Mouse (Mus musculus): ENCODE data around the gene Rdh1. TPM values are rescaled to one million over a fixed set of nuclear protein-coding genes. Genes with fewer than 3 reads are reported as not detected.

The Rdh1 gene
- polyA plus RNA-seq, 1 experiment from 2014 or later = 0.04 TPM

DNA sequence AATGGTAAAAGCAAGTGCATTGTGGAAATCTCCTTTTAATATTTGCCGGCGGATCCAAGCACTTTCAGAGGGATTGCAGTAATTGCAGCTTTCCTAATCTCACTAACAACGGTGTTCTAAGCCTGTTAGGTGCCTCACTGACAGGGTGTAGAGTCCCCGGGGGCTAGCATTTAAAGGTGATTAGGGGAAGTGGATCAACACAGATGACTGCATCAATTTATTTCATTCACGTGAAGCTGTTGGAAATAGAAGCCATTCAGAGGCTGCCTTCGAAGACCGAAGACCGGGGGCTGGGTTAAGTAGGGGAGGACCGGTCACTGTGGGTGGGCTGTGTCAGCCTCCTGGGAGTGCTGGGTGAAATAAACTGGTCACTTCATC is 28.6 kb upstream of the Rdh1 start:
- Histone ChIP-seq H3K9me3 (ENCODE audit: control insufficient read depth, low read length) (no peaks in the 10 kb centered on the region), H3K9ac (ENCODE audit: low read depth, low read length) (no peak overlapping the region), H3K4me1 (ENCODE audit: control insufficient read depth, insufficient read depth, low read depth, low read length) (peaks cover 2% of the 10 kb centered on the region; the same call in 1 of the 2 replicates), H3K27ac (ENCODE audit: low read depth, low read length) (no peak overlapping the region), H3K4me2 (ENCODE audit: low read length) (no peak overlapping the region), H3K4me3 (ENCODE audit: low read length) (no peak overlapping the region), H3K27me3 (replicated peaks; ENCODE audit: control insufficient read depth, insufficient read depth, low read length) (no peaks in the 10 kb centered on the region), H3K36me3 (ENCODE audit: control insufficient read depth, insufficient read depth, low read length) (no peaks in the 10 kb centered on the region)
- ATAC-seq = no peak
- 28% methylated on average over 9 of the region's 9 CpGs for WGBS

DNA sequence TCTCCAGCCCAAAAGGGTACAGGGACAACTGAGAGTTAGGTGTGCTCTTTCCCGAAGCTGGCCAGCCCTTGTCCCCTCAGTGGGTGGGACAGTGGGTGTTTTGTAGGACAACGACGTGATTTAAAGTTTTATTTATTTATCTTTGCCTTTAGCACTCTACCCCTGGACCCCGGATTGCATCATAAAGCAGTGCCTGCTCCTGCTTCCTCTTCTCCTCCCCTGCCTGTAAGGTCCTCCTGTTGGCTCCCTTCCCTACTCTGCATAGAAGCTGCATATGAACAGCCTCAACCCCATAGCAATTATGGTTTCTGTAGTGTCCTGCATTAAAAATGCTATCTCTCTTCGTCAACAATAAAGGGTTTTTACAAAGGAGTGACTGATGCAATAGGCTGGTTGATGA is 28.1 kb upstream of the Rdh1 start:
- peaks cover 2% of the 10 kb centered on the region; the same call in 1 of the 2 replicates for H3K4me1 ChIP-seq (ENCODE audit: control insufficient read depth, insufficient read depth, low read depth, low read length)
- ATAC-seq = no peak
- H3K27me3 ChIP-seq (replicated peaks; ENCODE audit: control insufficient read depth, insufficient read depth, low read length) = no peaks in the 10 kb centered on the region
- no peak overlapping the region for H3K9ac ChIP-seq (ENCODE audit: low read depth, low read length)
- no peaks in the 10 kb centered on the region for H3K9me3 ChIP-seq (ENCODE audit: control insufficient read depth, low read length)
- H3K27ac ChIP-seq (ENCODE audit: low read depth, low read length) = no peak overlapping the region
- no peaks in the 10 kb centered on the region for H3K36me3 ChIP-seq (ENCODE audit: control insufficient read depth, insufficient read depth, low read length)
- WGBS = 41% methylated on average over 5 of the region's 5 CpGs
- H3K4me3 ChIP-seq (ENCODE audit: low read length) = no peak overlapping the region
- H3K4me2 ChIP-seq (ENCODE audit: low read length) = no peak overlapping the region

DNA sequence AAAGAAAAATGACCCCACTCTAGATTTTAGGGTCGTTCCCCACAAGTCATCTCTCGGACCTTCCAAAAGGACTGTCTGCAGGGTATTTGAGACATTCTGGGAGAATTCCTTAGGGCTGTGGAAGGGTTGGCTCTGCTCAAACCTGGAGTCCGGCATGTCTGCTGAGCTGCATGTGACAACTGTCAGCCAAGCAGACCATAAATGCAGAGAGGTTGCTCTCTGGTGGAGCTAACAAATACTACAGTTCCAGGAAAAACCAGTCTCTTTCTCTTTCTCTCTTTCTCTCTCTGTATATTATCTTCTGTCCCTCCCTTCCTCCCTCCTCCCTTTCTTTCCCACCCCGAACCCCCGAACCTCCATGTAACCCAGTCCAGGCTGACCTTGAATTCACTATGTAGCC is 25.1 kb upstream of the Rdh1 start:
- Histone ChIP-seq H3K9ac (ENCODE audit: low read depth, low read length) (no peak overlapping the region), H3K27ac (ENCODE audit: low read depth, low read length) (no peak overlapping the region), H3K9me3 (ENCODE audit: control insufficient read depth, low read length) (no peaks in the 10 kb centered on the region), H3K4me2 (ENCODE audit: low read length) (no peak overlapping the region), H3K4me3 (ENCODE audit: low read length) (no peak overlapping the region), H3K36me3 (ENCODE audit: control insufficient read depth, insufficient read depth, low read length) (no peaks in the 10 kb centered on the region), H3K27me3 (replicated peaks; ENCODE audit: control insufficient read depth, insufficient read depth, low read length) (no peaks in the 10 kb centered on the region), H3K4me1 (ENCODE audit: control insufficient read depth, insufficient read depth, low read depth, low read length) (peaks cover 2% of the 10 kb centered on the region; the same call in 1 of the 2 replicates)
- no peak for ATAC-seq
- 53% methylated on average over 5 of the region's 5 CpGs for WGBS

DNA sequence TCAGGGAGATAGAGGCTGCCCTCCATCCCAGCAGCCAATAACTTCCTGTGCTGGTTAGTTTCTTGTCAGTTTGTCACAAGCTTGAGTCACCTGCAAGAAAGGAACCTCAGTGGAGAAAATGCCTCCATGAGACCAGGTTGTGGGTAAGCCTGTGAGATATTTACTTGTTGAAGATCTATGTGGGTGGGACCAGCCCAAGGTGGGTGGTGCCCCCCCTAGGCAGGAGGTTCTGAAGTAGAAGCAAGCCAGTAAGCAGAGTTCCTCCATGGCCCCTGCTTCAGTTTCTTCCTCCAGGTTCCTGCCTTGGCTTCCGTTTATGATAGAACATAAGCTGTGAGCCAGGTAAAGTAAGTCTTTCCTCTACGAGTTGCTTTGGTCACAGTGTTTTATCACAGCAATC is 23.3 kb upstream of the Rdh1 start:
- H3K4me1 ChIP-seq (ENCODE audit: control insufficient read depth, insufficient read depth, low read depth, low read length) = peaks cover 10% of the 10 kb centered on the region
- H3K4me3 ChIP-seq (ENCODE audit: low read length) = no peak overlapping the region
- no peak for ATAC-seq
- no peaks in the 10 kb centered on the region for H3K9me3 ChIP-seq (ENCODE audit: control insufficient read depth, low read length)
- H3K9ac ChIP-seq (ENCODE audit: low read depth, low read length) = no peak overlapping the region
- H3K27me3 ChIP-seq (replicated peaks; ENCODE audit: control insufficient read depth, insufficient read depth, low read length) = no peaks in the 10 kb centered on the region
- no peaks in the 10 kb centered on the region for H3K36me3 ChIP-seq (ENCODE audit: control insufficient read depth, insufficient read depth, low read length)
- 84% methylated on average over 2 of the region's 2 CpGs for WGBS
- H3K27ac ChIP-seq (ENCODE audit: low read depth, low read length) = no peak overlapping the region
- no peak overlapping the region for H3K4me2 ChIP-seq (ENCODE audit: low read length)

DNA sequence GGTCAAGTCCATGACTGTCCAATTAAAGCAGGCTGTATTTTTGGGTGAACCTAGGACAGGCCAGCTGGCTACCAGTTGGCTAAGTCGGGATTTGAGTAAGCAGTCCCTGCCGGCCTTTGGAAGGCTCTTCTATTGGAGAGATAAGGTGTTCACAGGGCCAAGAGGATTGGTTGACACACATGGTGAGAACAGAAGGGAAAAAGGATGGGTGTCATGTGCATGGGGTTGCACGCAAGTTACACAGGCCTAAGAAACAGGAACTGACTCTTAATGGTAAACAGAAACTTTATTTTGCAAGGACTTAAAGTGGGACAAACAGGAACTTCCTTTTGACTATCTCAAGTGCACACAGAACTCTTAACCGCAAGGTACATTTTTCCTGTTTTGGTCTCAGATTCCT is 22.6 kb upstream of the Rdh1 start:
- H3K4me2 ChIP-seq (ENCODE audit: low read length) = no peak overlapping the region
- H3K9ac ChIP-seq (ENCODE audit: low read depth, low read length) = no peak overlapping the region
- H3K9me3 ChIP-seq (ENCODE audit: control insufficient read depth, low read length) = no peaks in the 10 kb centered on the region
- 75% methylated on average over 4 of the region's 4 CpGs for WGBS
- no peak for ATAC-seq
- H3K4me1 ChIP-seq (ENCODE audit: control insufficient read depth, insufficient read depth, low read depth, low read length) = peaks cover 10% of the 10 kb centered on the region
- no peaks in the 10 kb centered on the region for H3K27me3 ChIP-seq (replicated peaks; ENCODE audit: control insufficient read depth, insufficient read depth, low read length)
- H3K4me3 ChIP-seq (ENCODE audit: low read length) = no peak overlapping the region
- peaks cover 4% of the 10 kb centered on the region; the same call in 1 of the 2 replicates for H3K36me3 ChIP-seq (ENCODE audit: control insufficient read depth, insufficient read depth, low read length)
- H3K27ac ChIP-seq (ENCODE audit: low read depth, low read length) = no peak overlapping the region

DNA sequence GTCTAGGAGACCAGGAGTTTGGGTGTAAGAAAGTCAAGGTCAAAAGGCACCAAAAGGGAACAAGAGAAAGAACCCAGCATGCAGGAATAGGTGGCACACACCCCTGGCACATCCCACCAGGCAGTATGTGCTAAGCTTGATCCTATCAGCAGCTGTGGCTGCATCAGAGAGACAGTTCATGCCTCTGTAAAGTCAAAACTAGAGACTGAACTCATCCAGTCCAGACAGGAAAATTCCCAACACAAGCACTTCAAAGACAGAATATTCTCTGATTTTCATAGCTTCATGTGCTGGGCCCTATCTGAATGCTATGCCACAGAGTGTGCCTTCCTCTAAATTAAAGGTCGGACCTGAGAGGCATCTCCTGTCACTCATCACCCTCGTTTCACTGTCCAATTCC is 22.0 kb upstream of the Rdh1 start:
- Histone ChIP-seq H3K9me3 (ENCODE audit: control insufficient read depth, low read length) (no peaks in the 10 kb centered on the region), H3K27ac (ENCODE audit: low read depth, low read length) (no peak overlapping the region), H3K36me3 (ENCODE audit: control insufficient read depth, insufficient read depth, low read length) (peaks cover 9% of the 10 kb centered on the region), H3K9ac (ENCODE audit: low read depth, low read length) (no peak overlapping the region), H3K4me1 (ENCODE audit: control insufficient read depth, insufficient read depth, low read depth, low read length) (peaks cover 10% of the 10 kb centered on the region), H3K4me3 (ENCODE audit: low read length) (no peak overlapping the region), H3K27me3 (replicated peaks; ENCODE audit: control insufficient read depth, insufficient read depth, low read length) (no peaks in the 10 kb centered on the region), H3K4me2 (ENCODE audit: low read length) (no peak overlapping the region)
- no peak for ATAC-seq
- WGBS = 27% methylated on average over 2 of the region's 2 CpGs

DNA sequence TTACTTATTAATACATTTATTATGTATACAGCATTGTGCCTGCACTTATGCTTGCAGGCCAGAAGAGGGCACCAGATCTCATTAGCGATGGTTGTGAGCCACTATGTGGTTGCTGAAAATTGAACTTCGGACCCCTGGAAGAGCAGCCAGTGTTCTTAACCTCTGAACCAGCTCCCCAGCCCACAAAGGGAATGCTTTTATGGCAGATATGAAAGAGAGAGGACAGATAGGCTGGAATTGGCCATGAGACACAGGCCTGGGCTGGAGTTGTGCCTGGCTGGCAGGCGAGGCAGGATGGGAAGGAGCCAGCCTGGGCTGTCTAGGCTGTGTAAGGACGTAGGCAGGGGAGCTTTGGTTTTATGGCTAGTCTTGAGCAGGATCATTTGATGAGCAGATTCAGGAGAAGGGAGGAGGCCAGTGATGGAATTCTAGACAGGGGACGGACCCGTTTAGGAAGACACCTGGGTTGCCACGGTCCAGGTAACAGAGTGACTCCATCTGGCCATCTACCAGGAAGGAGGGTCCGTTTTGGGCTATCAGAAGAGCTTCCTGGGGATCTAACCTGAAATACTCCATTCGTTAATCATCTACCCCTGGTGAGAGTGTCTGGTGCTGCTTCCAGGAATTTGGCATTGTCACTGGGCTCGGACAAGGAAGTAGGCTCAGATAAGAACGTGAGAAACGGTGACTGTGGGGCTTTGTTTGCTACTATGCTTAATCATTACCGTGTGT is 21.2 kb upstream of the Rdh1 start:
- Histone ChIP-seq H3K9me3 (ENCODE audit: control insufficient read depth, low read length) (no peaks in the 10 kb centered on the region), H3K4me1 (ENCODE audit: control insufficient read depth, insufficient read depth, low read depth, low read length) (peaks cover 10% of the 10 kb centered on the region), H3K27me3 (replicated peaks; ENCODE audit: control insufficient read depth, insufficient read depth, low read length) (no peaks in the 10 kb centered on the region), H3K4me3 (ENCODE audit: low read length) (no peak overlapping the region), H3K9ac (ENCODE audit: low read depth, low read length) (no peak overlapping the region), H3K36me3 (ENCODE audit: control insufficient read depth, insufficient read depth, low read length) (peaks cover 17% of the 10 kb centered on the region), H3K27ac (ENCODE audit: low read depth, low read length) (no peak overlapping the region), H3K4me2 (ENCODE audit: low read length) (peak overlapping the region; percentile 67; the same call in 1 of the 2 replicates)
- 46% methylated on average over 13 of the region's 13 CpGs for WGBS
- no peak for ATAC-seq

DNA sequence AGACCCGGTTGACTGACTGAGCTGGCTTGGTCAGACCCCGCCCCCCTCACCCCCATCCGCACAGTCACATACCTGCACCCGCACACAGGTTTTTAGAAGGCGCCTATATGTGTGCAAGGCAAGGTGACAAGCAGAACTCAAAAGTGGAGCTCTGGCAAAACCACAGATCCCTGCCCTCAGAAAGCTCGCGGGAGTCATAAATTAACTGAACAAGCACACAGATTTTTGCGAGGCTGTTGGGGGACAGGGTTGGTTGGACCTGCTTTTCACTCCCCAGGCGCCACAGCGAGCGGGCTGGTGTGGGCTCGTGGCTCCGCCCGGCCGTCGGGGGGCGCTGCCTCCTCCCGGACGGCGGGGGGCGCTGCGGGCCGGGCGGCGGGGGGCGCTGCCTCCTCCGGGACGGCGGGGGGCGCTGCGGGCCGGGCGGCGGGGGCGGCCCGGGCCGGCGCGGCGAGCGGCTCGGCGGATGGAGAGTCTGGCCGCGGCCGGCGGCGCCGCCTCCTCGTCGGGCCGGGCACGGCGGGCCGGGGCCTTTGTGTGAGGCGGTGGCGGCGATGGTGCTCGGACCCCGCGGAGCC is 20.3 kb upstream of the Rdh1 start, which contains the start of gene Zbtb39:
Gene Zbtb39, plus strand, starts transcription at position 456 of the 578 bp plus-strand sequence.
- H3K36me3 ChIP-seq (ENCODE audit: control insufficient read depth, insufficient read depth, low read length) = peaks cover 25% of the 10 kb centered on the region
- peaks cover 10% of the 10 kb centered on the region for H3K4me1 ChIP-seq (ENCODE audit: control insufficient read depth, insufficient read depth, low read depth, low read length)
- WGBS = 2% methylated on average over 20 of the region's 61 CpGs
- peak within 1 kb of the TSS; percentile 67 for H3K4me2 ChIP-seq (ENCODE audit: low read length)
- H3K27ac ChIP-seq (ENCODE audit: low read depth, low read length) = peak within 1 kb of the TSS; percentile 81
- H3K4me3 ChIP-seq (ENCODE audit: low read length) = peak within 1 kb of the TSS; percentile 92
- peak; percentile 90 for ATAC-seq
- H3K27me3 ChIP-seq (replicated peaks; ENCODE audit: control insufficient read depth, insufficient read depth, low read length) = no peaks in the 10 kb centered on the region
- peak within 1 kb of the TSS; percentile 98 for H3K9ac ChIP-seq (ENCODE audit: low read depth, low read length)
- no peaks in the 10 kb centered on the region for H3K9me3 ChIP-seq (ENCODE audit: control insufficient read depth, low read length)

DNA sequence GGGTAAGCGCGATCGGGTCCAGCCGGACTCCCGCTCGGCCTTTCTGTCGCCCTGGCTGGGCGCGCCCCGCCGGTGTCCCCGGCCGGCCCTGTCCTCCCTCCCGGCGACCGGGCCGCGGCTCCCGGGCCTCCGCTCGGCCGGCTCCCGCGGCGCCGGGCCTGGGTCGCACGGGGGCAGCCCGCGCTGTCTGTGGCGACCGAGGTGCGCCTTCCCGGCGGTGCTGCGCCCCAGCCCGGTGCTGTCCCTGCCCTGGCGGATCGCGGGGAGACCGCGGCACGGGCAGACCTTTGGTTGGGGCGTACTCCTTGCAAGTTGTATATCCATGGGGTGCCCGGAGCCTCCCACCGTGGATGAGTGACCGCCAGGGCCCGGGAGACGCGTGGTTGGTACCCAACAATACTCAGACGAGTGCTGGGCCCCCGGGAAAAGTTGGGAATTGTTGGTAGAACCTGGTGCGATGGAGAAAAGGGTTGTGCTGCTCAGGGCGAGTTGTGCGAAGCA is 19.8 kb upstream of the Rdh1 start:
- Histone ChIP-seq H3K4me1 (ENCODE audit: control insufficient read depth, insufficient read depth, low read depth, low read length) (peaks cover 10% of the 10 kb centered on the region), H3K9me3 (ENCODE audit: control insufficient read depth, low read length) (no peaks in the 10 kb centered on the region), H3K36me3 (ENCODE audit: control insufficient read depth, insufficient read depth, low read length) (peaks cover 30% of the 10 kb centered on the region), H3K4me3 (ENCODE audit: low read length) (peak overlapping the region; percentile 92), H3K9ac (ENCODE audit: low read depth, low read length) (peak overlapping the region; percentile 98), H3K4me2 (ENCODE audit: low read length) (peak overlapping the region; percentile 67), H3K27ac (ENCODE audit: low read depth, low read length) (peak overlapping the region; percentile 81), H3K27me3 (replicated peaks; ENCODE audit: control insufficient read depth, insufficient read depth, low read length) (no peaks in the 10 kb centered on the region)
- 0% methylated on average over 24 of the region's 55 CpGs for WGBS
- peak; percentile 81 for ATAC-seq

Measured in hindbrain, embryonic 16.5 days (tissue).